Mouse (Mus musculus): ENCODE measurements at regions not wholly inside any gene's neighbourhood (a gene's known extent, or its start where the extent isn't known, plus 50 kb on each side); places are given as distances from the start of the nearest gene placed in this dataset.

GRCm38 (mm10) chr13:30484527-30485185 lies 60.5 kb downstream of the Uqcrfs1 start:
- peak in 1 of 2 experiments; percentile 13 for DNase-seq

- no peak for DNase-seq
These were observed 66.0 kb downstream of the Uqcrfs1 start for GRCm38 (mm10) chr13:30479128-30479666.

GRCm38 (mm10) chr13:30478556-30478955 lies 66.6 kb downstream of the Uqcrfs1 start:
- no peak for DNase-seq

- DNase-seq, result peak; percentile 10 to 20
These were observed 73.9 kb downstream of the Uqcrfs1 start for GRCm38 (mm10) chr13:30471300-30471699.

GRCm38 (mm10) chr13:30467104-30467503 lies 78.1 kb downstream of the Uqcrfs1 start:
- DNase-seq, result no peak

GRCm38 (mm10) chr13:30465439-30465838 lies 79.7 kb downstream of the Uqcrfs1 start:
- DNase-seq, result no peak

- no peak for DNase-seq
These were observed 89.9 kb downstream of the Uqcrfs1 start for GRCm38 (mm10) chr13:30455278-30455681.

- no peak for DNase-seq
These were observed 93.0 kb downstream of the Uqcrfs1 start for GRCm38 (mm10) chr13:30452126-30452525.

- DNase-seq, result no peak
These were observed 96.3 kb downstream of the Uqcrfs1 start for GRCm38 (mm10) chr13:30448895-30449294.
